Mouse (Mus musculus) olfactory bulb, adult 2 months (tissue): ENCODE data around the gene Ssxb5. TPM values are rescaled to one million over a fixed set of nuclear protein-coding genes. Genes with fewer than 3 reads are reported as not detected.
"Not testable (repeated sequence)": the region's sequence is repeated elsewhere in the genome, so short reads cannot be mapped to it uniquely, and the experiment has no call there.

Experiments used
- H3K27ac ChIP-seq: fragments of 200-500 bp; 2 replicates; pipeline ENCODE4 v1.5.1; 2012; ENCODE audit warnings: low read depth, low read length; ENCODE audit not compliant: insufficient read depth
- H3K4me1 ChIP-seq: fragments of 200-500 bp; 2 replicates; pipeline ENCODE4 v1.6.1; 2012; ENCODE audit warnings: low read length; ENCODE audit not compliant: control insufficient read depth, insufficient read depth
- H3K4me3 ChIP-seq: fragments of 200-500 bp; 2 replicates; pipeline ENCODE4 v1.5.1; 2012; ENCODE audit warnings: mild to moderate bottlenecking, low read depth, low read length, moderate library complexity; ENCODE audit not compliant: insufficient read depth
- CTCF ChIP-seq: fragments of 200-500 bp; IDR thresholded peaks from 2 replicates; pipeline ENCODE4 v1.5.1; 2012; ENCODE audit warnings: low read depth, mild to moderate bottlenecking, low read length, moderate library complexity; ENCODE audit not compliant: insufficient read depth
- POLR2A ChIP-seq: fragments of 200-500 bp; IDR thresholded peaks from 2 replicates; pipeline ENCODE4 v1.6.1; 2012; ENCODE audit warnings: mild to moderate bottlenecking, low read depth, low read length, moderate library complexity; ENCODE audit not compliant: insufficient read depth
- WGBS: fragments of 180-500 bp; shearing (Covaris S2); methylation state at CpG from one replicate; pipeline ENCODE4 v1.1.7; 2018; 5-methylcytosine and 5-hydroxymethylcytosine counted together
- polyA plus RNA-seq: library from polyadenylated mRNA; stranded (reverse); fragments of >200 nt; gene quantifications from 2 replicates; pipeline ENCODE4 v1.2.4, GENCODE M21; 2012; ENCODE audit warnings: low replicate concordance; ENCODE audit not compliant: missing spikeins, insufficient read depth, insufficient read length

Ssxb5 gene
- polyA plus RNA-seq, result not detected in 2 replicates

- 79% methylated on average over 4 of the region's 4 CpGs for WGBS
- H3K4me3 ChIP-seq, H3K27ac ChIP-seq, H3K4me1 ChIP-seq: not testable (repeated sequence)
Observed at GRCm38 (mm10) chrX:8803391-8803790, at the start of gene Ssxb5. Gene Ssxb5, plus strand, starts transcription at chrX:8803691.

DNA sequence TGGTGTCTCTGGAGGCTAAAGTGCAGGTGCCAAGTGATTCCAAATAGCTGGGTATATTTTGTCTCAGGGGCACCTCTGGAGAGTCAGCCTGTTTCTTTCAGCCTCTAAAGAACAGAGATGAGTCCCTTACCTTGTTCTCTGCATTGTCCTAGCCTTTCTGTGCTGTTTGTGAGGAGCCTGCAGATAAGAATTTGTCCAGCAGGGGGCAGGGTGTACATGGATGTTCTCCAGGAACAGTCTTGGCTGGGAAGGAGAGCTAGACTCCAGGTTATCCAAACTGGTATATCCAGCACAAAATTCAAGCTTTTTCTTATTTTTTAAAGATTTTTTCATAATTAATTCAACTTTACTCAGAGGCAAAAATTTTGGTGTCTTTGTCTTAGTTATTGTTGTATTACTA lies 28.6 kb downstream of the Ssxb5 start:
- no peak overlapping the region for H3K27ac ChIP-seq
- H3K4me1 ChIP-seq, result no peaks in the 10 kb centered on the region
- H3K4me3 ChIP-seq, result no peak overlapping the region
- TF ChIP-seq CTCF, result no peak
- no peak for TF ChIP-seq POLR2A

DNA sequence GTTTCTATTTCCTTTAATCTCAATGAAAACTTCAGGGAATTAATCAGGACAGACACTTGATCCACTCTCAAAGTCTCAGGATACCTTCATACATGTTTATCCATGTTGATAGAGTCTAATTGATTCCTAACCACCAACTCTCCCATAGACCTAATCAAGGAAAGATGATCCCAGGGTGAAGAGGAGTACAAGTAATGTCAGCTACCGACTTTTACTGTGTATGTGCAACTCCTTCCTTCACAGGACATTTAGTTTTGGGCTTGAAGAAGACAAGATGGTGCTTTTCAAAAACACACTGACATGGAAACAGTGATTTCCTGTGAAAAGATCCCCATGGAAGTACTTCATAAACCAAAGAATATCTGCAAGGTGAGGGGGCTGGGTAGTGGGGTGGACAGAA lies 40.2 kb downstream of the Ssxb5 start, which contains the start of gene Gm6592:
Gene Gm6592 (plus strand): TSS at position 301 of the 400 bp plus-strand sequence.
- H3K27ac ChIP-seq, result no peak within 1 kb of the TSS
- no peak within 1 kb of the TSS for H3K4me3 ChIP-seq
- WGBS, result 77% methylated on average over 1 of the region's 1 CpGs
- H3K4me1 ChIP-seq, result no peaks in the 10 kb centered on the region
- TF ChIP-seq CTCF (no peak), POLR2A (no peak)

GRCm38 (mm10) chrX:8852486-8852885 lies 49.0 kb downstream of the Ssxb5 start:
- Histone ChIP-seq H3K4me1 (no peaks in the 10 kb centered on the region), H3K27ac (no peak overlapping the region), H3K4me3 (no peak overlapping the region)
- 96% methylated on average over 10 of the region's 10 CpGs for WGBS
- TF ChIP-seq CTCF (no peak), POLR2A (no peak)

Other genes with a start within 250 kb of the Ssxb5 start
- not detected in 2 replicates for gene Ssxb3, start 211.9 kb upstream of the Ssxb5 start, polyA plus RNA-seq
- gene Ssxb8, start 112.8 kb upstream of the Ssxb5 start, polyA plus RNA-seq, result not detected in 2 replicates
- gene Ssx9, start 55.3 kb upstream of the Ssxb5 start, polyA plus RNA-seq, result not detected in 2 replicates
- not detected in 2 replicates for gene Gm6592, start 40.3 kb downstream of the Ssxb5 start, polyA plus RNA-seq
- not detected in 2 replicates for gene Gm5751, start 70.6 kb downstream of the Ssxb5 start, polyA plus RNA-seq
- gene B630019K06Rik, start 88.7 kb downstream of the Ssxb5 start, polyA plus RNA-seq, result not detected in 2 replicates
- not detected in 2 replicates for gene Fthl17b, start 159.3 kb downstream of the Ssxb5 start, polyA plus RNA-seq
- gene Fthl17c, start 172.9 kb downstream of the Ssxb5 start, polyA plus RNA-seq, result not detected in 2 replicates
- not detected in 2 replicates for gene Fthl17d, start 183.1 kb downstream of the Ssxb5 start, polyA plus RNA-seq
- gene Fthl17e, start 229.8 kb downstream of the Ssxb5 start, polyA plus RNA-seq, result not detected in 2 replicates